Mouse (Mus musculus) liver, embryonic 12.5 days (tissue): Measurements from ENCODE around the gene BC067074. TPM values are rescaled to one million over a fixed set of nuclear protein-coding genes. Genes with fewer than 3 reads are reported as not detected.

Source experiments
- ATAC-seq: fragments of 200-750 bp; cut with Nextera tagmentation; 2 replicates; pipeline ENCODE4 v1.8.0; 2017; ENCODE audit warnings: moderate number of reproducible peaks, mild to moderate bottlenecking, moderate library complexity
- H3K27ac ChIP-seq: fragments of 300-500 bp; sonication (generic); 2 replicates; pipeline ENCODE4 v1.5.1; 2016; ENCODE audit warnings: mild to moderate bottlenecking
- H3K27me3 ChIP-seq: fragments of 300-500 bp; sonication (generic); replicated peaks from 2 replicates; pipeline ENCODE4 v1.6.1; 2016; ENCODE audit warnings: mild to moderate bottlenecking, moderate library complexity
- H3K36me3 ChIP-seq: fragments of 300-500 bp; sonication (generic); 2 replicates; pipeline ENCODE4 v1.6.1; 2016; ENCODE audit warnings: mild to moderate bottlenecking, moderate library complexity
- H3K4me1 ChIP-seq: fragments of 300-500 bp; sonication (generic); 2 replicates; pipeline ENCODE4 v1.6.1; 2016
- H3K4me2 ChIP-seq: fragments of 300-500 bp; sonication (generic); 2 replicates; pipeline ENCODE4 v1.6.1; 2016; ENCODE audit warnings: mild to moderate bottlenecking, moderate library complexity
- H3K4me3 ChIP-seq: fragments of 300-500 bp; sonication (generic); 2 replicates; pipeline ENCODE4 v1.5.1; 2016; ENCODE audit warnings: mild to moderate bottlenecking, moderate library complexity
- H3K9ac ChIP-seq: fragments of 300-500 bp; sonication (generic); 2 replicates; pipeline ENCODE4 v1.6.1; 2016; ENCODE audit warnings: mild to moderate bottlenecking, moderate library complexity
- H3K9me3 ChIP-seq: fragments of 300-500 bp; sonication (generic); replicated peaks from 2 replicates; pipeline ENCODE4 v1.6.1; 2016; ENCODE audit warnings: mild to moderate bottlenecking, moderate library complexity
- WGBS: fragments of 180-500 bp; shearing (Covaris S2); methylation state at CpG from one replicate; pipeline ENCODE4 v1.1.7; 2016; ENCODE audit not compliant: insufficient replicate concordance; 5-methylcytosine and 5-hydroxymethylcytosine counted together
- polyA plus RNA-seq: library from polyadenylated mRNA; unstranded; fragments of >200 nt; fragmentation: Nextera tagmentation; extraction: Ambion mirVana; gene quantifications from 2 replicates; pipeline ENCODE4 v1.2.1, GENCODE M21; 2016

Gene BC067074
- polyA plus RNA-seq, 1 experiment from 2014 or later, result 0.49 TPM

DNA sequence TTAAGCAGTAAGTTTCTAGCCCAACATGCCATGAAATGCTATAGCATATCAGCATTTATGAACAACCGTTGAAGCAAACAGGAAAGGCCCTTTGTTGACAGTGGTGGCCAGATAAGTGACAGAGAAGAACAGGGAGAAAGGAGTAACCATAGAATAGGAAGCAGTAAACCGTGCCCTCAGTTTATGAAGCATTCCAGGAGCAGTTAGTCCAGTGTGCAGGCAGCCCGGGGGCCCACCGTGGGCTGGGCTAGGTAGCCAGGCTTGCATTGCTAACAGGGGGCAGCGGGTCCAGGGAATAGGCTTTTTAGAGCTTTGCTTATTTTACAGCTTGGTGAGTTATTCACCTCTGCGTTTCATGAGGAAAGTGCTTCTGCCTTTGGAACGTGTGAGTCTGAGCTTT, 39.3 kb downstream of the BC067074 start:
- peak overlapping the region; percentile 58; the same call in 1 of the 2 replicates for H3K27ac ChIP-seq
- no peak overlapping the region for H3K9ac ChIP-seq
- no peaks in the 10 kb centered on the region for H3K36me3 ChIP-seq
- no peak for ATAC-seq
- WGBS, result 27% methylated on average over 7 of the region's 7 CpGs
- H3K9me3 ChIP-seq, result no peaks in the 10 kb centered on the region
- no peak overlapping the region for H3K4me3 ChIP-seq
- no peaks in the 10 kb centered on the region for H3K27me3 ChIP-seq
- H3K4me1 ChIP-seq, result peaks cover 11% of the 10 kb centered on the region; the same call in 1 of the 2 replicates
- no peak overlapping the region for H3K4me2 ChIP-seq

DNA sequence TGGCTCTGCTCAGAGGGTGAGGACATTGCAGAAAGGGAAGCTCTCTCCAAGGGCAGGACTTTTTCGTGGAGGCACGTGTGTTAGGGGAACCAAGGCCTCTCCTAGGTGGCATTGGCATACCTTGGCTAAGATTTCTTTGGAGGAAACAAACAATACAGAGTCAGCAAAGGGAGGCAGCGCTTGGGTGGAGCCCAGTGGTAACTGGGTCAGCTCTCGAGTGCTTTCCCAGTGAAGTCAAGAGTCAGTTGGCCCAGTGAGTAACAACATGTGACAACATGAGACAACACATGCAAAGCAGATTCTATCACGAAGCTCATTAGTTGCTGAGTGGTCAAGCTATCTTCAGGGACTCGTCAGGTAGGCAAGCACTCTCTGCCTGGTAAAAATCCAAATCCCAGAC, 40.4 kb downstream of the BC067074 start:
- no peak overlapping the region for H3K4me2 ChIP-seq
- H3K27ac ChIP-seq, result no peak overlapping the region
- 52% methylated on average over 6 of the region's 6 CpGs for WGBS
- no peaks in the 10 kb centered on the region for H3K9me3 ChIP-seq
- no peak overlapping the region for H3K9ac ChIP-seq
- no peaks in the 10 kb centered on the region for H3K36me3 ChIP-seq
- no peaks in the 10 kb centered on the region for H3K27me3 ChIP-seq
- peaks cover 11% of the 10 kb centered on the region; the same call in 1 of the 2 replicates for H3K4me1 ChIP-seq
- no peak overlapping the region for H3K4me3 ChIP-seq
- ATAC-seq, result no peak; the same call in 1 of the 2 replicates

DNA sequence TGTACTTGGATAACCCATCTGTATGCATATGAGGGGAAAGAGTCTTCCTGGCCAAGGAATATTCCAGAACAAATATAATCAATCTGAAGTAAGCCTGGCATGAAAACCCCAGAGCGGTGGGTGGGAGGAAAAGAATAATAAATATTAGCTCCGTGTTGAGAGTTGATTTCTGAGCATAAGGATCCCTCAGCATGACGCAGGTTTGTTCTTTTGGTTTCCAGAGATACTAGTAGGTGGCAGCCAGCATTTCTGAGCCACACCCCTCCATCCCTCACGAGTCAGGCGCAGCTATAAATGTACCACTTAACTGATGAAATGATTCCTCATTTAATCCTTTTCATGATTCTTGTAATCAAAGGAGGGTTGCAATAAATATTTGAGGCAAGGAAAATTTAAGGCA, 41.0 kb downstream of the BC067074 start:
- 63% methylated on average over 5 of the region's 5 CpGs for WGBS
- no peak for ATAC-seq
- no peaks in the 10 kb centered on the region for H3K36me3 ChIP-seq
- H3K4me3 ChIP-seq, result no peak overlapping the region
- H3K9me3 ChIP-seq, result no peaks in the 10 kb centered on the region
- H3K27ac ChIP-seq, result no peak overlapping the region
- no peak overlapping the region for H3K4me2 ChIP-seq
- H3K9ac ChIP-seq, result no peak overlapping the region
- no peaks in the 10 kb centered on the region for H3K27me3 ChIP-seq
- peaks cover 11% of the 10 kb centered on the region; the same call in 1 of the 2 replicates for H3K4me1 ChIP-seq

DNA sequence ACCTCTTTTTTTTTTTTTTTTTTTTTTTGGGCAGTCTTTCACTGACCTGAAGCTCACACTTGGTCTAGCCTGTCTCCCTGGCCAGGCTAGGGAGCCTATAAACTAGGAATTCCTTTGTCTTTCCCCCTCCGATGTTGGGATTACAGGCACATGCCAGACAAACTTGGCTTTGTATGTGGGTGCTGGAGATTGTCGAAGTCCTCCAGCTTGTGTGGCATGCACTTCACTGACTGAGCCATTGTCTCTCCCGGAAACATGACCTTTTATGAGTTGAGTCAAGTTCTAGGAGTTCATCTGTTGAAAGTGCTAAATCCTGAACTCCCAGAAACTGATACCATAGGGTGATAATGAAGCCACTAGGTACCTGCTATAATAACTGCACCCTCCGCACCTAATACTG, 41.8 kb downstream of the BC067074 start:
- Histone ChIP-seq H3K9ac (no peak overlapping the region), H3K36me3 (no peaks in the 10 kb centered on the region), H3K4me1 (peaks cover 11% of the 10 kb centered on the region; the same call in 1 of the 2 replicates), H3K4me2 (no peak overlapping the region), H3K4me3 (no peak overlapping the region), H3K27me3 (no peaks in the 10 kb centered on the region), H3K27ac (no peak overlapping the region), H3K9me3 (no peaks in the 10 kb centered on the region)
- 68% methylated on average over 4 of the region's 4 CpGs for WGBS
- no peak for ATAC-seq

DNA sequence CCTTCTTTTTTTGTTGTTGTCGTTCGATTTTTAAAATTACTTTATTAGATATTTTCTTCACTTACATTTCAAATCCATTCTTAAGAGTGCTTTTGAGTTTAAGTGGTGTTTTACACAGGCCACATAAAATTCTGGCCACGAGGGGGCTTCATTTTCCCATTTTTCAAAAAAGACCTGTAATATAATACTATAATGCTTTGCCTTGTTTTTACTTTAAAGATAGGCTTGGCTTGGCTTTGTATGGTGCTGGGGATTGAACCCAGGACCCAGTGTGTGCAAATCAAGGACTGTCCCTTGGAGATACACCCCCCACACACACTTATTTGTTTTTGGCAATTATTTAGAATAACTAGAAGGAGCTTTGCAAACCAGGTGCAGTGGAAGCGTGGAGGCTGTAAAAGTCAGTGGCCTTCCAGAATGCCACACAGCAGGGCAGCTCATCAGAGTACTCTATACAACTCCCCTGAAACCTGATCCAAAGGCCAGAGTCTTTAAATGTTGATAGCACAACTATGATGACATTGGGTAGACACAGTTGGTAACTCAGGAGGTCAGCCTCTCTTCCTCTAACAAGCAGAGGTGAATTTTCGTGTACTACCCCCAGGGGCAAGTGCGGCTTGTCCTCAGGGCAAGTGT, 44.4 kb downstream of the BC067074 start:
- Histone ChIP-seq H3K27ac (no peak overlapping the region), H3K36me3 (no peaks in the 10 kb centered on the region), H3K27me3 (no peaks in the 10 kb centered on the region), H3K4me2 (no peak overlapping the region), H3K9ac (no peak overlapping the region), H3K9me3 (no peaks in the 10 kb centered on the region), H3K4me3 (no peak overlapping the region), H3K4me1 (peaks cover 8% of the 10 kb centered on the region; the same call in 1 of the 2 replicates)
- no peak for ATAC-seq
- 45% methylated on average over 6 of the region's 6 CpGs for WGBS

DNA sequence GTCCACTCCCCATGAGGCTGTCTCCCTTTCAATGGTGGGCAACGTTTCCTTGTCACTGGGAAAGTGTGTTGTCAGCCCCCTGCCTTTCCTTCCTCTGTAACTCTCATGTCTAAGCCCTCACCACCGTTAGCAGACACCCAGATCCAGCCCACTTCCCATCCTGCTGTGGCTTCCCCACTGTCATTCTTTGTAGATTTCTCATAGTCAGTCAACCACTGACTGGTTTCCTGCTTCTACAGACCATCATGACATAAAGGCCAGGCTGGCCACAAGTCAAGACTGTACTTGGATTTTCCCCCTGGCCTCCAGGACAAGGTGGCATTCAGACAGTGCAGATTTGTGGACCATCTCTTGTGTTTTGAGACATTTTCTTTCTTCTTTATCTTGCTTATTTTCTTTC, 47.7 kb downstream of the BC067074 start:
- Histone ChIP-seq H3K9me3 (no peaks in the 10 kb centered on the region), H3K4me3 (no peak overlapping the region), H3K9ac (no peak overlapping the region), H3K27me3 (no peaks in the 10 kb centered on the region), H3K4me1 (no peaks in the 10 kb centered on the region), H3K36me3 (no peaks in the 10 kb centered on the region), H3K27ac (no peak overlapping the region), H3K4me2 (no peak overlapping the region)
- no peak for ATAC-seq
- WGBS, result 15% methylated on average over 2 of the region's 2 CpGs

DNA sequence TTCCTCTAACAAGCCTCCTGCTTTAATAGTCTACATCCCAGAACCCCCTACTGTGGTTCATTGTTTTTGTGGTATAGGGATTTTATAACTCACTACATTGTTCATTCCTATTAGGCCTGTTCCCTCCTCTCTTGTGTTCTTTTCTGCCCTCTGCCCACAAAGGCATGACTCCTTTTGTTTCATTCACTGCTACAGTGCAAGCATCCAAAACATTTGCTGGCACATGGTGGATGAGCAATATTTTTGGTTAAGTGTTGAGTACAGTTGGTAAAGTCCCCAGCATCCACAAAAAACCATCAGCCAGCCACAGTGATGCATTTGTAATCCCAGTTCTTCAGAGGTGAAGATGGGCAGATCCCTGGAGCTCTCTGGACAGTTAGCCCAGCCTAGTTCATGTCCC, 48.2 kb downstream of the BC067074 start:
- H3K9me3 ChIP-seq, result no peaks in the 10 kb centered on the region
- no peaks in the 10 kb centered on the region for H3K36me3 ChIP-seq
- no peak overlapping the region for H3K27ac ChIP-seq
- H3K27me3 ChIP-seq, result no peaks in the 10 kb centered on the region
- no peak overlapping the region for H3K4me2 ChIP-seq
- no peaks in the 10 kb centered on the region for H3K4me1 ChIP-seq
- no peak for ATAC-seq
- H3K9ac ChIP-seq, result no peak overlapping the region
- no peak overlapping the region for H3K4me3 ChIP-seq

DNA sequence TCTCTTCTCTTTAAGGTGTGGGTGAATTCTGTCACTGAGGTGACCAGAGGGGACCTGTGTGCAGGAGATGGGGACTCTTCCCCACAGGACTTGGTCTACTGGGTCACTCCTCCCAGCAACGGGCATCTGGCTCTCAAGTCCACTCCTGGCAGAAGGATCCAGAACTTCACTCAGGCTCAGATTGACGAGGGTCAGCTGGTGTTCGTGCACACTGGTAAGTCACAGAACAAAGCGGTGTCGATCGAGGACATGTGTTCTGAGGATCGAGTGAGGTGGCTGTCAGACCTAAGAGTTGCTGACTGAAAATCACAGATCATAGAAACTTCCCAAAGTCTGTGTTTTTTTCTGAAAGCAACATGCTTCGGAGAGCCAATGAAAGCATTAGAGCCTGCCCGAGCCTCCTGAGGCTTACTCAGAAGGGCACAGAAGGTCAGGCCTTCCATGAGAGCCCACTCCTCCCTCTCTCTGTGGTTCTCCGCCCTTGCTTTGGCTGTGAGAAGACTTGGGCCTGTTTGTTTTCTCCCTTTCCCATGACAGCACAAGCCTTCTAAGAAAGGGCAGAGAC, 49.5 kb downstream of the BC067074 start:
- no peaks in the 10 kb centered on the region for H3K4me1 ChIP-seq
- whole genome bisulfite sequencing, result 78% methylated on average over 10 of the region's 10 CpGs
- no peak overlapping the region for H3K4me3 ChIP-seq
- ATAC-seq, result no peak
- no peak overlapping the region for H3K9ac ChIP-seq
- no peaks in the 10 kb centered on the region for H3K9me3 ChIP-seq
- H3K4me2 ChIP-seq, result no peak overlapping the region
- H3K36me3 ChIP-seq, result no peaks in the 10 kb centered on the region
- no peaks in the 10 kb centered on the region for H3K27me3 ChIP-seq
- no peak overlapping the region for H3K27ac ChIP-seq

DNA sequence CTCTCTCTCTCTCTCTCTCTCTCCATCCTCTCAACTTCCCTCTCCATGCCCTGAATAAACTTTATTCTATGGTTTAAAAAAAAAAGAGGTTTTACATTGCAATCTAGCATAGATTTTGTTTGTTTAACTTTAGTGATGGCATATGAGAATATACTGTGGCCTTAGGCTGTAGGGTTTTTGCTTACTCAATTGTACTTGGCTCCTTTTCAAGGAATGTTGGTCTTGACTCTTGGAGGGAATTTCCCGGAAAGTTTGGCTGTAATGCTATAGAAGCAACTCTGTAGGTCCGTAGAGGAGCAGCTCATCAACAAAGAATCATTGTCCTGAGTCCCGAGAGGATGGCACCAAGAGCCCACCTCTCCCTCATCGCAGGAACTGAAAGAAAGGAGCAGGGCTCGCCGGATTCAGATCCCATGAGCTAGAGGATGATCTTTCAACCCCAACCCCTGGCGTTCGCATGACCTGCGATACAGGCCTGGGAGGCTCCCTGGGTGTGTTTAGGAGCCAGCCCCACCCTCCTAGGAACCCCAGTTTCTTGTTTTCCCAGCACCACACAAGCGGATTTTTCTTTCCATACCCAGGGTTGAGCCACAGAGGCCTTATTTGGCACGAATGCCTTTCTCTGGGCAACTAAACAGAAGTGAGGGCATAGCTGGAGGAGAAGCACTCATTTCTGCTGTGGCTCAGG, 57.9 kb downstream of the BC067074 start:
- WGBS, result 70% methylated on average over 11 of the region's 11 CpGs
- no peak overlapping the region for H3K27ac ChIP-seq
- no peaks in the 10 kb centered on the region for H3K36me3 ChIP-seq
- no peaks in the 10 kb centered on the region for H3K4me1 ChIP-seq
- no peaks in the 10 kb centered on the region for H3K9me3 ChIP-seq
- no peak overlapping the region for H3K4me3 ChIP-seq
- no peak for ATAC-seq
- no peak overlapping the region for H3K4me2 ChIP-seq
- H3K9ac ChIP-seq, result no peak overlapping the region
- no peaks in the 10 kb centered on the region for H3K27me3 ChIP-seq

DNA sequence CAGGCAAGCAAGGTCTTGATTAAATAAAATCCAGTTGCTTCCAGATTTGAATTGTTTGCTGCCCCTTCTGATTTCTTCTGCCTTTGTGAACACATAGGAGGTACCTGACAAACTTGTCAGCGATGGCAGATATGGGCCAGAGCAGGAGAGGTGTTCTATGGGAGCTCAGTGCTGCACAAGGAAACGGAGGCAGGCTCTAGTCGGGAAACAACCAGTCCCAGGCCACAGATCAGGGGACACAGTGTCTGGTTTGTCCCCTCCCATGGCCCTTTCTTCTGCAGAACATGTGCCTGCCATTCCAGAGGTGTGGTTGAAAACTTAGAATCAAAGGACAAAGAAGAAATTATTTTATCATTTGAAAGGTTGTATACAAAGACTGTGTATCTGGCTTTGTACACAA, 60.6 kb downstream of the BC067074 start:
- H3K27me3 ChIP-seq, result no peaks in the 10 kb centered on the region
- no peaks in the 10 kb centered on the region for H3K36me3 ChIP-seq
- no peak overlapping the region for H3K4me2 ChIP-seq
- 67% methylated on average over 3 of the region's 3 CpGs for WGBS
- no peak overlapping the region for H3K27ac ChIP-seq
- H3K4me3 ChIP-seq, result no peak overlapping the region
- ATAC-seq, result no peak
- no peaks in the 10 kb centered on the region for H3K9me3 ChIP-seq
- H3K9ac ChIP-seq, result no peak overlapping the region
- H3K4me1 ChIP-seq, result peaks cover 7% of the 10 kb centered on the region; the same call in 1 of the 2 replicates

DNA sequence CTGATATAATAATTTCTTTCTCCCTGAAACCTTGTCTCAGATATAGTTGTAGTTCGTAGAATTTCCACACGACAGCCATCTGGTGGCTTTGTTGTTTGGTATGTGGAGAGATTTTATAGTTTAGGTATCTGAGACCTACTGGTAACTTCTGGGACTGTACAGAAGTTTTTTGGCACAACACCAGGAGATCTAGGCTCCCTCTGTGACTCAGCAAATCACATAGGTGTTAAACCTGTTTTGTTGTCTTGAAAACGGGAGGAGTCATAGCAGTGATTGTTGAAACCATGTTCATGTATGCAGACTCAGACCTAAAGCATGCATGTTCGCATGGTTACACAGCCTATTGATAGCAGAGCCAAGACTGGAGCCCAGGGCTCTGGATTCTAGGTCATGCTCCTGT, 61.0 kb downstream of the BC067074 start:
- peaks cover 7% of the 10 kb centered on the region; the same call in 1 of the 2 replicates for H3K4me1 ChIP-seq
- no peak overlapping the region for H3K4me3 ChIP-seq
- no peaks in the 10 kb centered on the region for H3K27me3 ChIP-seq
- H3K4me2 ChIP-seq, result no peak overlapping the region
- no peak overlapping the region for H3K27ac ChIP-seq
- no peaks in the 10 kb centered on the region for H3K36me3 ChIP-seq
- no peaks in the 10 kb centered on the region for H3K9me3 ChIP-seq
- no peak for ATAC-seq
- WGBS, result 70% methylated on average over 4 of the region's 4 CpGs
- no peak overlapping the region for H3K9ac ChIP-seq

DNA sequence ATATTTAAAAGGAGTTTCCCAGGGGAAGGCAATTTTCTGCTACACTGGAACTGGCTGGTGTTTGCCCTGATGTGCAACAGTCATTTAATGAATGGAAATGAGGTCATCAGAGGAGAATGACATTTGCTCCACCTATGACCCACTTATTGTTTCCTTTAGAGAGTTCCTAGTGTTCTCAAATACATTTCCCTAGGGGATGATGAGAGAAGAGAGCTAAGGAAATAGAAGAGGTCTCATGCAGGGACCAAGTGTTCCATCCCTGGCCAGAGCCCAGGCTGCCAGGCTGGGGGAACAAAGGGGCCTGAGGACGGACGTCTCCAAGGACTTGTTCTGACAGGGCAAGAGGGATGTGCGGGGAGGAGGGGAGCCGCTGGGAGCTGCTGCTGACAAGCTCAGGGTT, 62.1 kb downstream of the BC067074 start:
- Histone ChIP-seq H3K36me3 (no peaks in the 10 kb centered on the region), H3K4me1 (peaks cover 7% of the 10 kb centered on the region; the same call in 1 of the 2 replicates), H3K27me3 (no peaks in the 10 kb centered on the region), H3K9ac (no peak overlapping the region), H3K27ac (no peak overlapping the region), H3K9me3 (no peaks in the 10 kb centered on the region), H3K4me3 (no peak overlapping the region), H3K4me2 (no peak overlapping the region)
- WGBS, result 65% methylated on average over 4 of the region's 4 CpGs
- no peak for ATAC-seq
